Mouse (Mus musculus): ENCODE data around the gene Cfap61. TPM values are rescaled to one million over a fixed set of nuclear protein-coding genes. Genes with fewer than 3 reads are reported as not detected.

Cfap61 gene
- polyA plus RNA-seq, 1 experiment from 2014 or later = not detected

DNA sequence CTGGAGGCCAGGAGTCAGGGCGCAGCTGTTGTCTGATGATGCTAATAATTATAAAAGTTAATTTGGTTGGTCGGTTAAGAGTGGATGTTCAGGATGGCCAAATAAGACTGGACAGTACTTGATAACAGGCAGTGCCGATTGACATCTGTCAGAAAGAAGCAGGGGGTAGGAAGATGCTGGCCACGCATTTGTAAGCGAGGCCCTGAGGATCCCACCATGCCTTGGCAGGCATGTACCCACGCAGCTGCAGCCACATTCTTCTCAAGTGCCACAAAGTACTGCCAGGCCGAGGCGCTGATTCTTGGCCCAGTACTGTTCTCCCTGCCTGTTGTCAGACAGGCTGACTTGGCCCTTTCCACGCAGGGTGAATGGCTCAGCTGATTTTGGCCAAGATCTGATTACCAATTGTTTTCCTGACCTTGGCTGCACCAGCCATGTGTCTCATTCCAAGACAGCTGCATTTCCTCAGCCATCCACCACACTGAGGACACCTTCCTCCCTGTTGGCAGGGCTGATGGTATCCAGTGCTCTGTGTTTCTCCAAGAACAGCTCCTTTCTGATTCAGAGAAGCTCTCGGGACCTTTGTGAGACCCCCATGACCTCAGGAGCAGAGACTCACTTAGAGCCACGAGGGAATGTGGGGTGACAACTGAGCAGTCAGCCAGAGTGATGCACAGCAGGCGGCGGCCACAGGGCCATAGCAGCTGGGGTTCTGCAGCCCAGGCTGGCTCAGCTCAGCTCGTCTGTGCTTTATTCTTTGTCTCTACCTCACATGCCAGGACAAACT, 233.6 kb downstream of the Cfap61 start:
- H3K27me3 ChIP-seq (ENCODE audit: control insufficient read depth, insufficient read depth, low read depth, low read length) = no peaks in the 10 kb centered on the region
- H3K4me2 ChIP-seq (ENCODE audit: low read depth, low read length) = no peak overlapping the region
- no peak overlapping the region for H3K27ac ChIP-seq (ENCODE audit: low read length)
- no peak overlapping the region for H3K9ac ChIP-seq (ENCODE audit: low read depth, low read length)
- 59% methylated on average over 14 of the region's 14 CpGs for WGBS (ENCODE audit: insufficient replicate concordance)
- H3K36me3 ChIP-seq (ENCODE audit: control insufficient read depth, insufficient read depth) = no peaks in the 10 kb centered on the region
- H3K4me3 ChIP-seq (ENCODE audit: low read depth, low read length) = no peak overlapping the region
- H3K4me1 ChIP-seq (ENCODE audit: control insufficient read depth, low read depth, low read length) = no peaks in the 10 kb centered on the region
- no peaks in the 10 kb centered on the region for H3K9me3 ChIP-seq (replicated peaks; ENCODE audit: control insufficient read depth, low read length)
- no peak for ATAC-seq (ENCODE audit: low read depth)

DNA sequence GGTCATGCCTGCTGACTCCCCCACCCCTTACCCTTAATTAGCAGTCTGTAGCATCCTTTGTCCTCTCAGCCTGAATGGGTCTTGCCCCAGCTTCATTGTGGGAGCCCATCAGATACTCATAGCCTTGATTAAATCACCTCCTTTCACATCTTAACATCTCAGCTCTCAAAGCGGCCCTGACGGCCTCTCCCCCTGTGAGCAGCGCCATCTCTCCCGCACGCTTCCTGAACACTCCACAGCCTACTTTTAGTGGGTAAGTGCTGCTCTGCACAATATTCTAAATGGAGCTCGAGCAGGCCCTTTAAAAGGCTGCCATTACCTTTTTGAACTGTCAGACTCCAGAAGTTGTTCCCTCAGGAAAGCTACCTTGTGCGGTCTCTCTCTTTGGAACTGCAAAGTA, 234.9 kb downstream of the Cfap61 start:
- no peaks in the 10 kb centered on the region for H3K27me3 ChIP-seq (ENCODE audit: control insufficient read depth, insufficient read depth, low read depth, low read length)
- H3K4me2 ChIP-seq (ENCODE audit: low read depth, low read length) = no peak overlapping the region
- H3K27ac ChIP-seq (ENCODE audit: low read length) = no peak overlapping the region
- H3K9ac ChIP-seq (ENCODE audit: low read depth, low read length) = no peak overlapping the region
- ATAC-seq (ENCODE audit: low read depth) = no peak
- no peak overlapping the region for H3K4me3 ChIP-seq (ENCODE audit: low read depth, low read length)
- no peaks in the 10 kb centered on the region for H3K4me1 ChIP-seq (ENCODE audit: control insufficient read depth, low read depth, low read length)
- no peaks in the 10 kb centered on the region for H3K9me3 ChIP-seq (replicated peaks; ENCODE audit: control insufficient read depth, low read length)
- no peaks in the 10 kb centered on the region for H3K36me3 ChIP-seq (ENCODE audit: control insufficient read depth, insufficient read depth)
- 72% methylated on average over 7 of the region's 7 CpGs for WGBS (ENCODE audit: insufficient replicate concordance)

DNA sequence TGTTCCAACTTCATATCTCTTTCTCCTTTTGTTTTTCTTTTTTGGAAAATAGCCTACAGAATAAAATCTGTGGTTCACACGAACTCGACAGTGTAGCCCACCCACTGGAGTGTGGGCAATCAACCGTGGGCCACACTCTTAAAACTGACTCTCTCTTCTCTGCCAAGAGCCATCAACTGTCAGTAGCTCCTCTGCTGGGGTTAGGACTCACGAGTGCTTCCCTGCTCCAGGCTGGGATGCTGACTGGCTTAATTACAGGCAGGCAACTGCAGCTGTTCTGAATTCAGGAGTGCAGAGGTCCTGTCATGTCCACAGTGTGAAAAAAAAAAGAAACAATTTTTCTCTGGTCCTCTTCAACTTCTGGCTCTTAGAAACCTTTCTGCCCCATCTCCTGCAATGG, 237.5 kb downstream of the Cfap61 start:
- 51% methylated on average over 4 of the region's 4 CpGs for WGBS (ENCODE audit: insufficient replicate concordance)
- no peaks in the 10 kb centered on the region for H3K36me3 ChIP-seq (ENCODE audit: control insufficient read depth, insufficient read depth)

DNA sequence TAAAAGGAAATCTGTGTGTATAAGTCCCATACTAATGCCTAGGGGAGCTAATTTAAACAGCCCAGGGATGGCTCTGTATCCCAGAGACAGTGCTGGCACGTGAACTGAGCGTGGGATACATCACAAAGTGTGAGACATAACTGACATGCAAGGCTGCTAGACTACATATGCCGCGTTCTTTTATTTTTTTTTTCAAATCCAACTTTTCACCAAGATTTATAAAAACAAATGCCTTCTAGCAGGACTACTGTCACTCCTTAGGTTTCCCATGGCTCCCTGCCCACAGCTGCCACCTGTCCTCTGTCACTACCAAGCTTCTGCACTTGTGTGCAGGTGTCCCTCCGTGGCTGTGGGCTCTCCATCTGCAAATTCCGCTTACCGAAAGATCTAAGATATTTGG, 239.6 kb downstream of the Cfap61 start:
- H3K4me3 ChIP-seq (ENCODE audit: low read depth, low read length) = no peak overlapping the region
- WGBS (ENCODE audit: insufficient replicate concordance) = 68% methylated on average over 7 of the region's 7 CpGs

More for the DNA sequence above, 237.5 kb downstream of the Cfap61 start:
- no peak overlapping the region for H3K4me2 ChIP-seq (ENCODE audit: low read depth, low read length)
- H3K9ac ChIP-seq (ENCODE audit: low read depth, low read length) = no peak overlapping the region
- no peak overlapping the region for H3K27ac ChIP-seq (ENCODE audit: low read length)
- H3K9me3 ChIP-seq (replicated peaks; ENCODE audit: control insufficient read depth, low read length) = no peaks in the 10 kb centered on the region
- no peak overlapping the region for H3K4me3 ChIP-seq (ENCODE audit: low read depth, low read length)
- no peaks in the 10 kb centered on the region for H3K4me1 ChIP-seq (ENCODE audit: control insufficient read depth, low read depth, low read length)
- no peaks in the 10 kb centered on the region for H3K27me3 ChIP-seq (ENCODE audit: control insufficient read depth, insufficient read depth, low read depth, low read length)
- no peak for ATAC-seq (ENCODE audit: low read depth)

DNA sequence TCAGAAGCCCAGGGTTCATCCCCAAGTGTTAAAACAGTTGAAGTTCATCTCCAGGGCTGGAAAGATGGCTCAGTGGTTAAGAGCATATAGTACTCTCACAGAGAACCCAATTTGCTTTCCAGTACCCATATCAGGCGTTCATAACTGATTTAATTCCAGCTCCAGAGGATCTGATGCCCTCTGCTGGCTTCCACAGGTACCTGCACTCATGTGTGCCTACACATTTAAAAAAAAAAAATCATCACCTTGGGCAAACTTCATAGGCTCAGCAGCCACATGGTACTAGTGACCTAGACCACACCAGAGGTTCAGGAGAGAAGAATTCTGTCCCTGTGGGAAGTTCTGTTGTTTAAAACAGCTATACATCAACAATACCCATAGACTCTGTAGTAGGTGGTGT, 244.1 kb downstream of the Cfap61 start:
- H3K9me3 ChIP-seq (replicated peaks; ENCODE audit: control insufficient read depth, low read length) = 0 out of 2 replicates have a peak, but pooled peaks cover 2% of the 10 kb centered on the region
- no peak overlapping the region for H3K4me3 ChIP-seq (ENCODE audit: low read depth, low read length)
- WGBS (ENCODE audit: insufficient replicate concordance) = 51% methylated on average over 1 of the region's 1 CpGs
- H3K27me3 ChIP-seq (ENCODE audit: control insufficient read depth, insufficient read depth, low read depth, low read length) = no peaks in the 10 kb centered on the region
- no peaks in the 10 kb centered on the region for H3K36me3 ChIP-seq (ENCODE audit: control insufficient read depth, insufficient read depth)
- no peak overlapping the region for H3K27ac ChIP-seq (ENCODE audit: low read length)
- no peak for ATAC-seq (ENCODE audit: low read depth)
- H3K4me1 ChIP-seq (ENCODE audit: control insufficient read depth, low read depth, low read length) = no peaks in the 10 kb centered on the region
- no peak overlapping the region for H3K4me2 ChIP-seq (ENCODE audit: low read depth, low read length)
- no peak overlapping the region for H3K9ac ChIP-seq (ENCODE audit: low read depth, low read length)

More for the DNA sequence above, 239.6 kb downstream of the Cfap61 start:
- Histone ChIP-seq H3K27me3 (ENCODE audit: control insufficient read depth, insufficient read depth, low read depth, low read length) (no peaks in the 10 kb centered on the region), H3K9ac (ENCODE audit: low read depth, low read length) (no peak overlapping the region), H3K4me1 (ENCODE audit: control insufficient read depth, low read depth, low read length) (no peaks in the 10 kb centered on the region), H3K27ac (ENCODE audit: low read length) (no peak overlapping the region), H3K36me3 (ENCODE audit: control insufficient read depth, insufficient read depth) (no peaks in the 10 kb centered on the region), H3K9me3 (replicated peaks; ENCODE audit: control insufficient read depth, low read length) (0 out of 2 replicates have a peak, but pooled peaks cover 2% of the 10 kb centered on the region), H3K4me2 (ENCODE audit: low read depth, low read length) (no peak overlapping the region)
- no peak for ATAC-seq (ENCODE audit: low read depth)

DNA sequence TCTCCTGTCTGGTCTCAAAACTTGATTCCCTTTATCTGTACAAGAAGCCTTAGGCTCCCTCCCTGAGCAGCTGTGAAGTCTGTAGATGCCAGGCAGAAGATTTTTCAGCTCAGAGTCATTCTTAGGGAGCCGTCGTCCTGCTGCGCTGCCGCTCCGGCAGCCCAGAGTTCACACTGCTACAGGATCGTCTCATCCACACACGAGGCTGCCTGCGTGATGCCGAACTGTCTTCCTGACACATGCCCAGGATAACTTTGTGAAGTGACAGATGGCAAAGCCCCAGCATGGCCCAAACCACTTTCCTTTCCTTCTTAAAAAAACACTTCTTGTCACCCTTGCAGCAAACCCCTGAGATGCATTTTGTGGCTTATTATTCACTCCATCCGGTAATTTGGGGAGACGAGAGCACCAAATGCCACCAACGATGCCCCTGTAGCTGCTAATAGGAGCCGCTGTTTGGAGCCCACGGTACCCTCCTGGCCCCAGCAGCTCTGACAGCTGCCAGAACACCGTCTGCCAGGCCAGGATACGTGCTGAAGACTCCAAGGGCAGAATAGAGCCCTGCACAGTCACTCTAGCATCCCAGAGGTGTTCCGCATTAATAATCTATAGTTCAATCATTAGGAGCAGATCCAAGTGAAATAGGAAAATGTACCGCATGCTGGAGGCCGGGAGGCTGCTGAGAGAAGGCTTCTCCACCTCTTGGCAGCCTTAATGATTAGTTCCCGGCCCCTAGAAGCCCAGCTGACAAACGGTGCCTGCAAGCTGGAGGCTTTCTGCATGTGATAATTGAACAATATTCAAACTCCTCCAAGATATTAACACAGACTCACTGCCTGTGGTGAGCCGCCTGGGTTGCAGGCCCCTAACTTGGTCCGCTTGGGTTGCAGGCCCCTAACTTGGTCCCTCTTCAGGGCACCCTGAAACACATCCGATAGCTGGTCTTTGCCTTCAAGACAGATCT, 249.5 kb downstream of the Cfap61 start:
- H3K9ac ChIP-seq (ENCODE audit: low read depth, low read length) = no peak overlapping the region
- WGBS (ENCODE audit: insufficient replicate concordance) = 70% methylated on average over 24 of the region's 24 CpGs

DNA sequence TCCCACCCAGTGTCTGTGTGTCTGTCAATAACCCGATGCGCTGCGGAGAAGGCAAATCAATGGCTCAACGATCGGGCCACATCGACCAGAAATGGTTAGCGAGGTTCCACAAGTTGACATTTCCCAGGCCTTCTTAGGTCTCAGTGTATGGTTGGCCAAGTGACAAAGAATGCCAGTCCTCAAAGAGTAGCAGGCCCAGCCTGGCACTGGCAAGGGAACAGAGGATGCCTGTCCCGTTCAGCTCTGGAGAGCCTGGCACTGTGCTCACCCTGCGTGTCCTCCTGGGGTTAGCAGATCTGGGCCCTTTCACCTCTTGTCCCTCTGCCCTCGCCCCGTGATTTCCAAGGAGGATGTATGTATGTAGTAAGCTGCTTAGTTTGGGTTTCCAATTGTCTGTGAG, 261.5 kb downstream of the Cfap61 start:
- Histone ChIP-seq H3K27ac (ENCODE audit: low read length) (no peak overlapping the region), H3K9ac (ENCODE audit: low read depth, low read length) (no peak overlapping the region), H3K4me1 (ENCODE audit: control insufficient read depth, low read depth, low read length) (no peaks in the 10 kb centered on the region), H3K4me3 (ENCODE audit: low read depth, low read length) (no peak overlapping the region), H3K36me3 (ENCODE audit: control insufficient read depth, insufficient read depth) (no peaks in the 10 kb centered on the region), H3K9me3 (replicated peaks; ENCODE audit: control insufficient read depth, low read length) (no peaks in the 10 kb centered on the region), H3K27me3 (ENCODE audit: control insufficient read depth, insufficient read depth, low read depth, low read length) (no peaks in the 10 kb centered on the region), H3K4me2 (ENCODE audit: low read depth, low read length) (no peak overlapping the region)
- WGBS (ENCODE audit: insufficient replicate concordance) = 74% methylated on average over 11 of the region's 11 CpGs
- no peak for ATAC-seq (ENCODE audit: low read depth)

More for the DNA sequence above, 249.5 kb downstream of the Cfap61 start:
- Histone ChIP-seq H3K4me1 (ENCODE audit: control insufficient read depth, low read depth, low read length) (no peaks in the 10 kb centered on the region), H3K4me2 (ENCODE audit: low read depth, low read length) (no peak overlapping the region), H3K4me3 (ENCODE audit: low read depth, low read length) (no peak overlapping the region), H3K27ac (ENCODE audit: low read length) (no peak overlapping the region), H3K9me3 (replicated peaks; ENCODE audit: control insufficient read depth, low read length) (no peaks in the 10 kb centered on the region), H3K36me3 (ENCODE audit: control insufficient read depth, insufficient read depth) (no peaks in the 10 kb centered on the region), H3K27me3 (ENCODE audit: control insufficient read depth, insufficient read depth, low read depth, low read length) (no peaks in the 10 kb centered on the region)
- ATAC-seq (ENCODE audit: low read depth) = no peak

DNA sequence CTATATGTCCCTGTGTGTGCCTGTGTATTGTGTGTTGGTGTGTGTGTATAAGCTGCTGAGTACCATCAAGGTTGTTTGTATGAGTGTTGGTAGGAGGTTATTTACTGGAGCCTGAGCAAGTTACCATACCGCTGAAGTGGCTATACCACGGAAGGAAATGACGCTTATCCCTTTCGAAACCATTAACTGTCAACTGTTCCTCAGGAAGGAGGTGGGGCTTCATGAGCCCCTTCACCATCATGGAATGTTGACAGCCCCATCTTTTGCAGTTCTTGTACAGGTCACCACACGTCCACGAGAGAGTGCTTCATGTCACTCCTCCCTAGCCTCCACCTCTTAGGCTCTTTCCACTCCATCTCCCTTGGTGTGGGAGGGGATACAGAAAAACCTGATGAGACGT, 263.4 kb downstream of the Cfap61 start:
- WGBS (ENCODE audit: insufficient replicate concordance) = 19% methylated on average over 7 of the region's 7 CpGs
- H3K4me2 ChIP-seq (ENCODE audit: low read depth, low read length) = no peak overlapping the region

DNA sequence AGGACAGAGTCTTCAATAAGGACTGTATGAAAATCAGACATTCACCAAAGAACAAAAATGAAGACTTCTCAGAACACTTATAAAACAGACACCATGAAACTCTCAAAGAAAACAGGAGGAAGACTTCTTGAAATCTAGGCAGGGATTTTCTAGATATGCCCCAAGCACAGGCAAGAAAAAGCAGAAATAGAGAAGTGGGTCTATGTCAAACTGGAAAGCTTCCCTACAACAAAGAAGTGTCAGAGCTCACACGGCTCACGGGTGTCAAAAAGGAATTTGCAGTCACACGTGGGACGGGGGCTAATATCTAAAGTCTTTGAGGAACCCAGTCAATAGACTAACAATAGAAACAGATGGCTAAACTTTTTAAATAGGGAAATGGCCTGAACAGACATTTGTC, 276.4 kb downstream of the Cfap61 start:
- Histone ChIP-seq H3K27me3 (ENCODE audit: control insufficient read depth, insufficient read depth, low read depth, low read length) (peaks cover 7% of the 10 kb centered on the region), H3K9me3 (replicated peaks; ENCODE audit: control insufficient read depth, low read length) (no peaks in the 10 kb centered on the region), H3K36me3 (ENCODE audit: control insufficient read depth, insufficient read depth) (no peaks in the 10 kb centered on the region), H3K4me1 (ENCODE audit: control insufficient read depth, low read depth, low read length) (no peaks in the 10 kb centered on the region), H3K9ac (ENCODE audit: low read depth, low read length) (no peak overlapping the region), H3K4me3 (ENCODE audit: low read depth, low read length) (no peak overlapping the region), H3K4me2 (ENCODE audit: low read depth, low read length) (no peak overlapping the region), H3K27ac (ENCODE audit: low read length) (no peak overlapping the region)
- no peak for ATAC-seq (ENCODE audit: low read depth)
- WGBS (ENCODE audit: insufficient replicate concordance) = 37% methylated on average over 4 of the region's 4 CpGs

More for the DNA sequence above, 263.4 kb downstream of the Cfap61 start:
- H3K27me3 ChIP-seq (ENCODE audit: control insufficient read depth, insufficient read depth, low read depth, low read length) = no peaks in the 10 kb centered on the region
- H3K4me3 ChIP-seq (ENCODE audit: low read depth, low read length) = no peak overlapping the region
- H3K4me1 ChIP-seq (ENCODE audit: control insufficient read depth, low read depth, low read length) = no peaks in the 10 kb centered on the region
- H3K36me3 ChIP-seq (ENCODE audit: control insufficient read depth, insufficient read depth) = no peaks in the 10 kb centered on the region
- no peak overlapping the region for H3K27ac ChIP-seq (ENCODE audit: low read length)
- no peak overlapping the region for H3K9ac ChIP-seq (ENCODE audit: low read depth, low read length)
- peak; percentile 30; the same call in 1 of the 2 replicates for ATAC-seq (ENCODE audit: low read depth)
- H3K9me3 ChIP-seq (replicated peaks; ENCODE audit: control insufficient read depth, low read length) = no peaks in the 10 kb centered on the region
